Mouse (Mus musculus) kidney, adult 2 months (tissue): Measurements from ENCODE around the gene Fam222a. TPM values are rescaled to one million over a fixed set of nuclear protein-coding genes. Genes with fewer than 3 reads are reported as not detected.

Experiments
- DNase-seq: peaks from one replicate; pipeline ENCODE4 v3.0.0; 2021
- H3K27ac ChIP-seq: fragments of 200-500 bp; 2 replicates; pipeline ENCODE4 v1.5.1; 2012; ENCODE audit warnings: low read depth, low read length, control low read depth, inconsistent platforms; ENCODE audit not compliant: insufficient read depth
- H3K27me3 ChIP-seq: fragments of 200-500 bp; replicated peaks from 2 replicates; pipeline ENCODE4 v1.6.1; 2012; ENCODE audit warnings: mild to moderate bottlenecking, moderate library complexity, low read length, inconsistent platforms; ENCODE audit not compliant: control insufficient read depth, insufficient read depth
- H3K36me3 ChIP-seq: fragments of 200-500 bp; 2 replicates; pipeline ENCODE4 v1.6.1; 2012; ENCODE audit warnings: mild to moderate bottlenecking, moderate library complexity, low read length, inconsistent platforms; ENCODE audit not compliant: control insufficient read depth, insufficient read depth
- H3K4me1 ChIP-seq: fragments of 200-500 bp; 2 replicates; pipeline ENCODE4 v1.6.1; 2011; ENCODE audit warnings: low read length; ENCODE audit not compliant: control insufficient read depth, insufficient read depth
- H3K4me3 ChIP-seq: fragments of 200-500 bp; 2 replicates; pipeline ENCODE4 v1.5.1; 2011; ENCODE audit warnings: mild to moderate bottlenecking, low read depth, low read length, control low read depth; ENCODE audit not compliant: insufficient read depth
- CTCF ChIP-seq: fragments of 200-500 bp; conservative IDR thresholded peaks from 2 replicates; pipeline ENCODE4 v1.5.1; 2011; ENCODE audit warnings: low read depth, mild to moderate bottlenecking, control low read depth, low read length, moderate library complexity, mixed read lengths; ENCODE audit not compliant: insufficient read depth, insufficient read length
- POLR2A ChIP-seq: fragments of 200-500 bp; IDR thresholded peaks from one replicate; pipeline ENCODE4 v1.6.1; 2011; ENCODE audit warnings: low read depth, low read length, control low read depth
- WGBS: fragments of 180-500 bp; shearing (Covaris S2); methylation state at CpG from one replicate; pipeline ENCODE4 v1.1.7; 2018; 5-methylcytosine and 5-hydroxymethylcytosine counted together
- polyA plus RNA-seq: library from polyadenylated mRNA; depleted of rRNA; stranded (reverse); fragments of >200 nt; gene quantifications from 2 replicates; pipeline ENCODE4 v1.2.3, GENCODE M21; 2012

Fam222a gene
- polyA plus RNA-seq, 1 experiment: 4.9 TPM

GRCm38 (mm10) chr5:114618851-114619250, 51.0 kb downstream of the Fam222a start:
- peak; percentile 80 for DNase-seq

DNA sequence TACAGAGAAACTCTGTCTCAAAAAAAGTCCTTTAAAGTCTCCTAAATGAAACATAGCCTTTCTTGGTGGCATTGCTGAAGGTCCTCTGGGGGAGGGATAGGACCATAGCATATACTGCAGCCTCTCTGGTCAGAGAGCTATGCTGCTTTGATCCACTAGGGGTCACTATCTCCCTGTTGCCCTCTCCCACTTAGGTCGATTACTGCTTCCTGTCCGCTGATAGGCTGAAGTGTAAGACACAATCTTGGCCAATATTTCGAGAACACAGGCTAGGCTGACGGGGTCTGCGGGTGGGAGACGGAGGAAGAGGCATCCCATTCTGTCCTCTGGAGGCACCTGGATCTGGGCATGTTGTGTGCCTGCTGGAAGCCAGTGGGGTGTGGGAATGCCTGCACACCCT, 52.5 kb downstream of the Fam222a start:
- Histone ChIP-seq H3K4me3 (no peak overlapping the region), H3K36me3 (no peaks in the 10 kb centered on the region), H3K4me1 (no peaks in the 10 kb centered on the region), H3K27ac (no peak overlapping the region), H3K27me3 (no peaks in the 10 kb centered on the region)
- DNase-seq: peak; percentile 31
- WGBS: 46% methylated on average over 6 of the region's 6 CpGs
- peak; percentile 87 for TF ChIP-seq CTCF
- TF ChIP-seq POLR2A: no peak

More at GRCm38 (mm10) chr5:114618851-114619250, 51.0 kb downstream of the Fam222a start:
- no peaks in the 10 kb centered on the region for H3K36me3 ChIP-seq
- TF ChIP-seq POLR2A (no peak), CTCF (peak; percentile 94)
- no peaks in the 10 kb centered on the region for H3K27me3 ChIP-seq
- 19% methylated on average over 8 of the region's 8 CpGs for WGBS
- H3K4me3 ChIP-seq: no peak overlapping the region
- H3K27ac ChIP-seq: no peak overlapping the region
- H3K4me1 ChIP-seq: no peaks in the 10 kb centered on the region

DNA sequence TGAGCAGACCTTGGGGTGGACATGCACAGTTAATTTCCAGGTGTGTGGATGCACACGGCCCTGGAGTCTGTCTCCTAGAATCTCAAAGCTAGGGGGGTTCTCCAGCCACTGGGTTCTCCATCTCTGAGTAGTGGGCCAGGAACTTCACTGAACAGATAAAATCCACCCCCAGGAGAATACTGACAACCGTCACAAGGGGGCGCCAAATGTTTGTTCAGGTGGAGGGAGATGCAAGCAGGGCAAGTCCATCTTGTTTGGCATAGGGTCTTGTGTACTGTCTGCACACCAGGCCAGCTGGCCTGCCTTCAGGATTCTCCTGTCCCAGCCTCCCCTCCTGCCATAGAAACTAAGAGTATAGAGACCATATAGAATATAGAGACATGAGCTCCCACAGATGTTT, 57.8 kb downstream of the Fam222a start:
- WGBS: 11% methylated on average over 3 of the region's 3 CpGs
- no peaks in the 10 kb centered on the region for H3K36me3 ChIP-seq
- H3K27me3 ChIP-seq: no peaks in the 10 kb centered on the region
- H3K4me3 ChIP-seq: no peak overlapping the region
- H3K4me1 ChIP-seq: no peaks in the 10 kb centered on the region
- H3K27ac ChIP-seq: no peak overlapping the region
- peak; percentile 54 for DNase-seq
- TF ChIP-seq CTCF: peak; percentile 73
- TF ChIP-seq POLR2A: no peak

DNA sequence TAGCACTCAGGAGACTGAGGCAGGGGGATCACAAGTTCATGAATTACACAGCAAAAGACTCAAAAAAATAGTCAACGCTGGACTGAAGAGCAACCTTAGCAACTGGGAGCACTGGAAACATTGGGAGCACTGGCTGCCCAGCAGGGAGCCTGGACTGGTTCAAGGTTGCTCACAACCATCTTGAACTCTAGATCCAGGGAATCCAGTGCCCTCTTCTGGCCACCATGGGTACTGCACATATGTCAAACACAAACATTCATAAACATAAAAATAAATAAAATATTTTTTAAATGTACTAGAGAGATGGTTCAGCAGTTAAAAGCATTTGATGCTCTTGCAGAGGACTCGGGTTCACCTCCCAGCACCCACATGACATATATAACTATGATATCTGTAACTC, 63.5 kb downstream of the Fam222a start:
- Histone ChIP-seq H3K36me3 (no peaks in the 10 kb centered on the region; the same call in 1 of the 2 replicates), H3K27ac (no peak overlapping the region), H3K27me3 (no peaks in the 10 kb centered on the region), H3K4me1 (no peaks in the 10 kb centered on the region), H3K4me3 (no peak overlapping the region)
- DNase-seq: peak; percentile 40
- TF ChIP-seq CTCF (peak; percentile 47), POLR2A (no peak)
- 62% methylated on average over 2 of the region's 2 CpGs for WGBS

- Histone ChIP-seq H3K4me1 (no peaks in the 10 kb centered on the region), H3K36me3 (no peaks in the 10 kb centered on the region; the same call in 1 of the 2 replicates), H3K27ac (no peak overlapping the region), H3K4me3 (no peak overlapping the region), H3K27me3 (no peaks in the 10 kb centered on the region)
- WGBS: 83% methylated on average over 25 of the region's 25 CpGs
- DNase-seq: no peak
- TF ChIP-seq CTCF: no peak
- no peak for TF ChIP-seq POLR2A
Measured at GRCm38 (mm10) chr5:114636091-114636490, 68.3 kb downstream of the Fam222a start.

DNA sequence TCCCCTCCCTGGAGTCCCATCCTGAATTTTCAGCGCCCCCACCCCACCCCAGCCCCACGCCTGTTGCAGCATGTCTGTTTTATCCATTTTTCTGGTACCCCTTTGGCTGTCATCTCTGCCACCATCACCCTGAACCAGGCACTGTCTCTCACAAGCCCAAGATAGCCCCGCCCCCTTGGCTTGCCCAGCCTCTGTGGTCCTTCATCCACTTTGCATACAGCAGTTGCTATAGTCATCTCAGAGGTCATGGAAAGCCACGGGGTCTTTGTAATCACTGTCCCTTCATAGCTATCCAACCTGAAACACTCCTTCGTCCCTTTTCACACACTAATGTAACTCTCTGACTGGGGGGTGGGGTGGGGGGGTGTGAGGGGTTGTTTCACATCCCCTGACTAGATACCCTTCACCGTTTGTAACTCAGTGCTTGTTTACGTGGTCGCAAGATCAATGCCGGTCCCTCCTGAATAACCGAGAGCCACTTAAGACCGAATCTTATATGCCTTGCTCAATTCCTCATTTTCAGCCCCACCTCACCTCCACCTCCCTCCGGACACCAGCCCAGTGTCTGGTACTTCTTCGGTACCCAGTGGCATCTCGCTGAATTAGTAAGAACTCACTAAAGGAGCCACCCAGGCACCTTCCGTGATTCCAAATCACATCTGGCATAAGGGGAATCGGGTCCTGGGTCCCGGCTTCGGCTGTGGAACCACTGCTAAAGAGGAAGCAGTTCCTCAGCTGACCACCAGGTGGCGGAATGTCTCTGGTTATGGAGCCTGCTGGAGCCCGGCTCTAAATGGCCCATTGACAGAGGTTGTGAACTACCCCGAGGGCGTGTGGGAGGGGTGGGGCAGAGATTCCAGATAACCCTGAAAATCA, 71.2 kb downstream of the Fam222a start:
- no peaks in the 10 kb centered on the region for H3K27me3 ChIP-seq
- H3K4me3 ChIP-seq: no peak overlapping the region
- TF ChIP-seq CTCF (peak; percentile 88), POLR2A (no peak)
- 19% methylated on average over 22 of the region's 22 CpGs for WGBS
- H3K4me1 ChIP-seq: no peaks in the 10 kb centered on the region
- no peaks in the 10 kb centered on the region for H3K36me3 ChIP-seq
- H3K27ac ChIP-seq: no peak overlapping the region
- peak; percentile 90 for DNase-seq

DNA sequence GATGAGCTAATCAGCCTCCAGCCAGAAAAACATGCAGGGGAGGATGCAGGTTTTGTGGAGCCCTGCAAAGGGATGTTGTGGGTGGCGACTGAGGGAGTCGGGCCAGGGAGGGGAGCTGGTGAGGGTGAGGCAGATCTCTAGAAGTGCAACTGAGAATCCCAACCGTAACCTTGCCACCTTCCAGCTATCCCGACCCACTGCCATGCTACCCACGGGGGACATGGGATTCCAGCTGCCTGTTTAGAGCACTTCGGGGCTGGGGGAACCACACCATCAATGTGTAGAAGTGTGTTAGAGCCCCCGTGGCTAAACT, 71.8 kb downstream of the Fam222a start:
- H3K4me1 ChIP-seq: no peaks in the 10 kb centered on the region
- no peak for DNase-seq
- H3K4me3 ChIP-seq: no peak overlapping the region
- no peaks in the 10 kb centered on the region for H3K27me3 ChIP-seq
- H3K27ac ChIP-seq: no peak overlapping the region
- WGBS: 25% methylated on average over 7 of the region's 7 CpGs
- H3K36me3 ChIP-seq: no peaks in the 10 kb centered on the region
- no peak for TF ChIP-seq POLR2A
- no peak for TF ChIP-seq CTCF
